Mouse (Mus musculus): ENCODE measurements around the gene Jak1. TPM values are rescaled to one million over a fixed set of nuclear protein-coding genes. Genes with fewer than 3 reads are reported as not detected.
A peak's percentile ranks its signal among the peaks of the same experiment; 100 is the strongest.

Jak1 gene
- total RNA-seq, 2 experiments from 2014 or later, result 96.1 to 98.5 TPM

- DNase-seq, result no peak
Observed at GRCm38 (mm10) chr4:101192241-101192976, 72.7 kb downstream of the Jak1 start.

- no peak for DNase-seq
Observed at GRCm38 (mm10) chr4:101187381-101187780, 77.7 kb downstream of the Jak1 start.

- DNase-seq, result no peak
Observed at GRCm38 (mm10) chr4:101186591-101186990, 78.5 kb downstream of the Jak1 start.

GRCm38 (mm10) chr4:101185216-101185615, 79.9 kb downstream of the Jak1 start:
- DNase-seq, result no peak

GRCm38 (mm10) chr4:101182603-101183011, 82.5 kb downstream of the Jak1 start:
- peak; percentile 27 for DNase-seq

- no peak for DNase-seq
Observed at GRCm38 (mm10) chr4:101180681-101181080, 84.4 kb downstream of the Jak1 start.

GRCm38 (mm10) chr4:101179836-101180235, 85.2 kb downstream of the Jak1 start:
- DNase-seq, result no peak

GRCm38 (mm10) chr4:101179076-101179475, 86.0 kb downstream of the Jak1 start:
- DNase-seq, result no peak

GRCm38 (mm10) chr4:101177796-101178195, 87.3 kb downstream of the Jak1 start:
- no peak for DNase-seq

GRCm38 (mm10) chr4:101176123-101176522, 89.0 kb downstream of the Jak1 start:
- DNase-seq, result no peak

GRCm38 (mm10) chr4:101174916-101175625, 90.0 kb downstream of the Jak1 start:
- no peak for DNase-seq

GRCm38 (mm10) chr4:101172738-101173137, 92.3 kb downstream of the Jak1 start:
- peak; percentile 25 for DNase-seq

GRCm38 (mm10) chr4:101168189-101168778, 96.8 kb downstream of the Jak1 start:
- DNase-seq, result peak; percentile 20

GRCm38 (mm10) chr4:101167777-101168176, 97.3 kb downstream of the Jak1 start:
- no peak for DNase-seq

- DNase-seq, result no peak
Observed at GRCm38 (mm10) chr4:101165776-101166175, 99.3 kb downstream of the Jak1 start.

GRCm38 (mm10) chr4:101164673-101165072, 100.4 kb downstream of the Jak1 start:
- DNase-seq, result no peak

- no peak for DNase-seq
Observed at GRCm38 (mm10) chr4:101164189-101164588, 100.9 kb downstream of the Jak1 start.

- no peak for DNase-seq
Observed at GRCm38 (mm10) chr4:101160821-101161220, 104.3 kb downstream of the Jak1 start.

GRCm38 (mm10) chr4:101159191-101159764, 105.8 kb downstream of the Jak1 start:
- DNase-seq, result no peak

- DNase-seq, result no peak
Observed at GRCm38 (mm10) chr4:101158282-101158681, 106.8 kb downstream of the Jak1 start.

- no peak for DNase-seq
Observed at GRCm38 (mm10) chr4:101157476-101157875, 107.6 kb downstream of the Jak1 start.

- DNase-seq, result no peak
Observed at GRCm38 (mm10) chr4:101155541-101155940, 109.5 kb downstream of the Jak1 start.

Data from gastrocnemius, postnatal 25 days (tissue).